Mouse (Mus musculus) ES-Bruce4 (cell line): ENCODE results near the gene Ccr7.

Experiments used
- CTCF ChIP-seq: IDR thresholded peaks from one replicate; pipeline ENCODE4 v1.8.1; 2011; ENCODE audit warnings: low read depth, low read length
- EP300 ChIP-seq: IDR thresholded peaks from 2 replicates; pipeline ENCODE4 v1.6.1; 2011; ENCODE audit warnings: low read depth, low read length; ENCODE audit not compliant: insufficient read depth
- POLR2A ChIP-seq: IDR thresholded peaks from one replicate; pipeline ENCODE4 v1.8.1; 2011; ENCODE audit warnings: low read length; ENCODE audit not compliant: insufficient read depth

DNA sequence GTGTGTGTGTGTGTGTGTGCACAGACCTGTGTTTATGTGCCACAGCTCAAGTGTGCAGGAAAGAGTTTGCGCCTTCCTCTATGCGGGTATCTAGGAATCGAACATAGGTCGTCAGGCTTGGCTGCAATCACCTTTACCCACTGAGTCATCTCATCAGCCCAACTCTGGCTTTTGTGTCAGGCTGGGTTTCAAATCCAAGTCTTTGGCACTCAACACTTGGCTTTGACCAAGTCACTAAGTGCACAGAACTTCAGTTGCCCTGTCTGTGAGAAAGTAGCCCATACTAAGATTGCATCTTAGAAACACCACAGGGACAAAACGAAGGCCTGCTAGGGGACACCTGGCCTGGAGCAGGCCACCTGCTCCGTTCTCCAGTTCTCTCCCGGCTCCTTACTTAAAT, 12.7 kb upstream of the Ccr7 start:
- TF ChIP-seq CTCF (no peak), POLR2A (no peak), EP300 (no peak)
